Mouse (Mus musculus) heart, embryonic 10.5 days (tissue): ENCODE results near the gene Prss8. TPM values are rescaled to one million over a fixed set of nuclear protein-coding genes. Genes with fewer than 3 reads are reported as not detected.
"Not testable (repeated sequence)": the region's sequence is repeated elsewhere in the genome, so short reads cannot be mapped to it uniquely, and the experiment has no call there.

Experiments used
- DNase-seq: peaks from one replicate; pipeline ENCODE4 v3.0.0-alpha.2; 2017; ENCODE audit warnings: low spot score
- H3K27ac ChIP-seq: fragments of 300-500 bp; sonication (generic); 2 replicates; pipeline ENCODE4 v1.5.1; 2016; ENCODE audit warnings: mild to moderate bottlenecking
- H3K27me3 ChIP-seq: fragments of 300-500 bp; sonication (generic); 2 replicates; pipeline ENCODE4 v1.6.1; 2016; ENCODE audit warnings: mild to moderate bottlenecking; ENCODE audit not compliant: poor library complexity, insufficient read depth, severe bottlenecking
- H3K36me3 ChIP-seq: fragments of 300-500 bp; sonication (generic); 2 replicates; pipeline ENCODE4 v1.6.1; 2016; ENCODE audit warnings: mild to moderate bottlenecking, moderate library complexity
- H3K4me1 ChIP-seq: fragments of 300-500 bp; sonication (generic); 2 replicates; pipeline ENCODE4 v1.6.1; 2016; ENCODE audit warnings: mild to moderate bottlenecking
- H3K4me3 ChIP-seq: fragments of 300-500 bp; sonication (generic); 2 replicates; pipeline ENCODE4 v1.5.1; 2016; ENCODE audit warnings: mild to moderate bottlenecking, moderate library complexity
- H3K9me3 ChIP-seq: fragments of 300-500 bp; sonication (generic); 2 replicates; pipeline ENCODE4 v1.6.1; 2016; ENCODE audit warnings: mild to moderate bottlenecking, moderate library complexity
- WGBS: fragments of 180-500 bp; shearing (Covaris S2); methylation state at CpG from one replicate; pipeline ENCODE4 v1.1.7; 2016; 5-methylcytosine and 5-hydroxymethylcytosine counted together
- polyA plus RNA-seq: library from polyadenylated mRNA; unstranded; fragments of >200 nt; fragmentation: Nextera tagmentation; extraction: Ambion mirVana; gene quantifications from 2 replicates; pipeline ENCODE4 v1.2.1, GENCODE M21; 2016

Gene Prss8
- polyA plus RNA-seq, 1 experiment from 2014 or later: 8.9 TPM

GRCm38 (mm10) chr7:127899997-127900396 is 29.9 kb downstream of the Prss8 start:
- Histone ChIP-seq H3K36me3 (no peaks in the 10 kb centered on the region), H3K4me3 (no peak overlapping the region), H3K27me3 (no peaks in the 10 kb centered on the region), H3K9me3 (no peaks in the 10 kb centered on the region), H3K27ac (no peak overlapping the region; the same call in 1 of the 2 replicates), H3K4me1 (peaks cover 16% of the 10 kb centered on the region)
- 31% methylated on average over 7 of the region's 7 CpGs for WGBS
- DNase-seq: no peak

- no peaks in the 10 kb centered on the region for H3K27me3 ChIP-seq
- H3K9me3 ChIP-seq: no peaks in the 10 kb centered on the region
- no peak overlapping the region for H3K4me3 ChIP-seq
- peaks cover 1% of the 10 kb centered on the region; the same call in 1 of the 2 replicates for H3K36me3 ChIP-seq
- 33% methylated on average over 10 of the region's 10 CpGs for WGBS
- no peak for DNase-seq
- peaks cover 13% of the 10 kb centered on the region for H3K4me1 ChIP-seq
- no peak overlapping the region for H3K27ac ChIP-seq
Observed at GRCm38 (mm10) chr7:127898179-127898956, 31.5 kb downstream of the Prss8 start.

- H3K4me3 ChIP-seq: no peak overlapping the region
- WGBS: 88% methylated on average over 7 of the region's 7 CpGs
Observed at GRCm38 (mm10) chr7:127897542-127897941, 32.4 kb downstream of the Prss8 start.

GRCm38 (mm10) chr7:127896384-127896783 is 33.5 kb downstream of the Prss8 start:
- Histone ChIP-seq H3K36me3 (peaks cover 17% of the 10 kb centered on the region), H3K27me3 (no peaks in the 10 kb centered on the region), H3K27ac (no peak overlapping the region), H3K4me1 (peaks cover 13% of the 10 kb centered on the region), H3K9me3 (no peaks in the 10 kb centered on the region), H3K4me3 (no peak overlapping the region)
- WGBS: 55% methylated on average over 13 of the region's 13 CpGs
- no peak for DNase-seq

More at GRCm38 (mm10) chr7:127897542-127897941, 32.4 kb downstream of the Prss8 start:
- Histone ChIP-seq H3K4me1 (peaks cover 13% of the 10 kb centered on the region), H3K36me3 (peaks cover 10% of the 10 kb centered on the region), H3K27me3 (no peaks in the 10 kb centered on the region), H3K27ac (no peak overlapping the region), H3K9me3 (no peaks in the 10 kb centered on the region)
- no peak for DNase-seq

GRCm38 (mm10) chr7:127895891-127896290 is 34.0 kb downstream of the Prss8 start:
- Histone ChIP-seq H3K27ac (peak overlapping the region; percentile 86; the same call in 1 of the 2 replicates), H3K4me3 (peak overlapping the region; percentile 72), H3K4me1 (peaks cover 13% of the 10 kb centered on the region), H3K36me3 (peaks cover 17% of the 10 kb centered on the region)
- not testable (repeated sequence) for H3K9me3 ChIP-seq, H3K27me3 ChIP-seq, DNase-seq
- WGBS: 55% methylated on average over 7 of the region's 7 CpGs

- Histone ChIP-seq H3K4me1 (peaks cover 13% of the 10 kb centered on the region), H3K27ac (peak within 1 kb of the TSS; percentile 86), H3K9me3 (no peaks in the 10 kb centered on the region), H3K36me3 (peaks cover 17% of the 10 kb centered on the region), H3K27me3 (no peaks in the 10 kb centered on the region), H3K4me3 (peak within 1 kb of the TSS; percentile 72)
- peak; percentile 99 for DNase-seq
- under 1% methylated on average over 26 of the region's 26 CpGs for WGBS
Observed at GRCm38 (mm10) chr7:127895442-127895841, 34.5 kb downstream of the Prss8 start, which contains the start of the genes Gm21974 and Vkorc1. TSS of gene Gm21974 (minus strand) at chr7:127895454. TSS of gene Vkorc1 (minus strand) at chr7:127895617.

GRCm38 (mm10) chr7:127894480-127894879 is 35.4 kb downstream of the Prss8 start:
- 69% methylated on average over 5 of the region's 5 CpGs for WGBS
- peaks cover 24% of the 10 kb centered on the region for H3K36me3 ChIP-seq
- peaks cover 6% of the 10 kb centered on the region for H3K4me1 ChIP-seq
- no peaks in the 10 kb centered on the region for H3K9me3 ChIP-seq
- peak overlapping the region; percentile 72 for H3K4me3 ChIP-seq
- H3K27me3 ChIP-seq: no peaks in the 10 kb centered on the region
- DNase-seq: no peak
- peak overlapping the region; percentile 86; the same call in 1 of the 2 replicates for H3K27ac ChIP-seq

- peaks cover 61% of the 10 kb centered on the region for H3K36me3 ChIP-seq
- DNase-seq: no peak
- 30% methylated on average over 4 of the region's 4 CpGs for WGBS
- H3K27me3 ChIP-seq: no peaks in the 10 kb centered on the region
- peaks cover 5% of the 10 kb centered on the region for H3K4me1 ChIP-seq
- H3K9me3 ChIP-seq: no peaks in the 10 kb centered on the region
- no peak within 1 kb of the TSS for H3K4me3 ChIP-seq
- H3K27ac ChIP-seq: no peak within 1 kb of the TSS
Observed at GRCm38 (mm10) chr7:127890798-127891197, 39.1 kb downstream of the Prss8 start, which contains the start of gene Prss53. TSS of gene Prss53 (minus strand) at chr7:127890970.

- H3K4me1 ChIP-seq: peaks cover 5% of the 10 kb centered on the region
- WGBS: 75% methylated on average over 3 of the region's 3 CpGs
- H3K27me3 ChIP-seq: no peaks in the 10 kb centered on the region
- H3K9me3 ChIP-seq: no peaks in the 10 kb centered on the region
- no peak overlapping the region for H3K4me3 ChIP-seq
- H3K36me3 ChIP-seq: peaks cover 80% of the 10 kb centered on the region
- H3K27ac ChIP-seq: no peak overlapping the region
- DNase-seq: no peak
Observed at GRCm38 (mm10) chr7:127888821-127889220, 41.1 kb downstream of the Prss8 start.

GRCm38 (mm10) chr7:127887781-127888180 is 42.1 kb downstream of the Prss8 start:
- Histone ChIP-seq H3K27ac (no peak overlapping the region), H3K4me1 (peaks cover 15% of the 10 kb centered on the region), H3K9me3 (no peaks in the 10 kb centered on the region), H3K27me3 (no peaks in the 10 kb centered on the region), H3K4me3 (no peak overlapping the region), H3K36me3 (peaks cover 83% of the 10 kb centered on the region)
- WGBS: 77% methylated on average over 3 of the region's 3 CpGs
- DNase-seq: no peak

GRCm38 (mm10) chr7:127887191-127887590 is 42.7 kb downstream of the Prss8 start:
- peaks cover 83% of the 10 kb centered on the region for H3K36me3 ChIP-seq
- no peak overlapping the region for H3K4me3 ChIP-seq
- no peak overlapping the region for H3K27ac ChIP-seq
- H3K27me3 ChIP-seq: no peaks in the 10 kb centered on the region
- H3K4me1 ChIP-seq: peaks cover 20% of the 10 kb centered on the region
- 83% methylated on average over 8 of the region's 8 CpGs for WGBS
- no peak for DNase-seq
- no peaks in the 10 kb centered on the region for H3K9me3 ChIP-seq

- Histone ChIP-seq H3K4me1 (peaks cover 21% of the 10 kb centered on the region), H3K27ac (no peak overlapping the region), H3K36me3 (peaks cover 86% of the 10 kb centered on the region), H3K4me3 (no peak overlapping the region), H3K9me3 (no peaks in the 10 kb centered on the region), H3K27me3 (no peaks in the 10 kb centered on the region)
- 91% methylated on average over 6 of the region's 6 CpGs for WGBS
- DNase-seq: no peak
Observed at GRCm38 (mm10) chr7:127886551-127886950, 43.4 kb downstream of the Prss8 start.

- Histone ChIP-seq H3K4me1 (peaks cover 21% of the 10 kb centered on the region), H3K27ac (no peak overlapping the region), H3K4me3 (no peak overlapping the region), H3K9me3 (no peaks in the 10 kb centered on the region), H3K27me3 (no peaks in the 10 kb centered on the region), H3K36me3 (peaks cover 92% of the 10 kb centered on the region)
- WGBS: 69% methylated on average over 6 of the region's 6 CpGs
- DNase-seq: no peak
Observed at GRCm38 (mm10) chr7:127885951-127886350, 44.0 kb downstream of the Prss8 start.
